Mouse (Mus musculus) olfactory bulb, adult 2 months (tissue): ENCODE measurements around the gene Rad51d. TPM values are rescaled to one million over a fixed set of nuclear protein-coding genes. Genes with fewer than 3 reads are reported as not detected.

Experiments used
- H3K27ac ChIP-seq: fragments of 200-500 bp; 2 replicates; pipeline ENCODE4 v1.5.1; 2012; ENCODE audit warnings: low read depth, low read length; ENCODE audit not compliant: insufficient read depth
- H3K4me1 ChIP-seq: fragments of 200-500 bp; 2 replicates; pipeline ENCODE4 v1.6.1; 2012; ENCODE audit warnings: low read length; ENCODE audit not compliant: control insufficient read depth, insufficient read depth
- H3K4me3 ChIP-seq: fragments of 200-500 bp; 2 replicates; pipeline ENCODE4 v1.5.1; 2012; ENCODE audit warnings: mild to moderate bottlenecking, low read depth, low read length, moderate library complexity; ENCODE audit not compliant: insufficient read depth
- CTCF ChIP-seq: fragments of 200-500 bp; IDR thresholded peaks from 2 replicates; pipeline ENCODE4 v1.5.1; 2012; ENCODE audit warnings: low read depth, mild to moderate bottlenecking, low read length, moderate library complexity; ENCODE audit not compliant: insufficient read depth
- POLR2A ChIP-seq: fragments of 200-500 bp; IDR thresholded peaks from 2 replicates; pipeline ENCODE4 v1.6.1; 2012; ENCODE audit warnings: mild to moderate bottlenecking, low read depth, low read length, moderate library complexity; ENCODE audit not compliant: insufficient read depth
- WGBS: fragments of 180-500 bp; shearing (Covaris S2); methylation state at CpG from one replicate; pipeline ENCODE4 v1.1.7; 2018; 5-methylcytosine and 5-hydroxymethylcytosine counted together
- polyA plus RNA-seq: library from polyadenylated mRNA; stranded (reverse); fragments of >200 nt; gene quantifications from 2 replicates; pipeline ENCODE4 v1.2.4, GENCODE M21; 2012; ENCODE audit warnings: low replicate concordance; ENCODE audit not compliant: missing spikeins, insufficient read depth, insufficient read length

Gene Rad51d
- polyA plus RNA-seq, 1 experiment: not detected

DNA sequence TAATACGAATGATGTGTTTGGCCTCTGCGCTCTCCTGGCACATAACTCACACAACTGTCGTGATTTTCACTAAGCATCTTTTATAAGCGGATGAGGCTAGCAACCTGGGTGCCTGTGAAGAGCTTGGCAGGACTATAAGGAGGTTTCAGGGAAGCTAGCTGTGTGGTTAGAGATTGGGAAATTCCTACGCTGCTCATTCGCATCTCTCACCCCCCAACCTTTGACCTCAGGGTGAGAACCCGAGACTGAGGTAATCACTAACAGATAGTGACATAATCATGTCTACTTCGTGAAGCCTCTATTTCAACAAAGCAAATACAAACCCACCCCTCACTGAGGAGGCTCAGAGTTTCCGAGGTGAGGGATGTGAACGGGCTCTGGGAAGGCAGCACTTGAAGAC, 30.4 kb upstream of the Rad51d start:
- Histone ChIP-seq H3K27ac (no peak overlapping the region), H3K4me3 (no peak overlapping the region), H3K4me1 (no peaks in the 10 kb centered on the region)
- no peak for TF ChIP-seq POLR2A
- TF ChIP-seq CTCF: no peak
- 78% methylated on average over 10 of the region's 10 CpGs for WGBS

DNA sequence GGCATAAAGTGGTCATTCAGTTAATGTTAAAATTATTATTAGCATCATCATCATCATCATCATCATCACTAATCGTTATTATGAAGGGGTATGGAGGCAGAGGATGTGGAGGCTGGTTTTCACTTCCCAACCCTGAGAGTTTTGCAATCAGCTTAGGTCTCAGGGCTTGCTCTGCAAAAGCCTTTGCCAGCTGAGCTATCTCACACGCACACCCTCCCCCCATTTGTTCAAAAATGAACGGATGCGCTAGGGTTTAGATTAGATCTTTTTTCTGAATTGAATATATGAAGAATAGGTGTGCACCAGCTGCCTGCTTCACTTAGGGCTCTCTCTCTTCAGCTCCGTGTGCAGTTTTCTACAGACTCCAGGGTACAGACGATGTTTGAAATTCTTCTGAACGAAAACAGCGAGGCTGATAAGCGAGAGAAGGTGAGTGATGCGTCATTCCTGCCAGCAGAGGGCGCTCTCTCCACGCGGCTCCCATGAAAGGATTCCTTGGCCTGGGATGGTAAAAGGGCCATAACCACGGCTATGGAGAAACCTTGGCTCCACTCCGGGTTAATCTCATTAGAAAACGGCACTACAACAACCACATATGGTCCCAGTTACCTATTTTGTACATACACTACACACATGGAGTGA, 24.4 kb upstream of the Rad51d start:
- Histone ChIP-seq H3K4me3 (no peak overlapping the region), H3K4me1 (no peaks in the 10 kb centered on the region), H3K27ac (no peak overlapping the region)
- WGBS: 7% methylated on average over 16 of the region's 16 CpGs
- TF ChIP-seq CTCF (peak; percentile 91), POLR2A (no peak)

DNA sequence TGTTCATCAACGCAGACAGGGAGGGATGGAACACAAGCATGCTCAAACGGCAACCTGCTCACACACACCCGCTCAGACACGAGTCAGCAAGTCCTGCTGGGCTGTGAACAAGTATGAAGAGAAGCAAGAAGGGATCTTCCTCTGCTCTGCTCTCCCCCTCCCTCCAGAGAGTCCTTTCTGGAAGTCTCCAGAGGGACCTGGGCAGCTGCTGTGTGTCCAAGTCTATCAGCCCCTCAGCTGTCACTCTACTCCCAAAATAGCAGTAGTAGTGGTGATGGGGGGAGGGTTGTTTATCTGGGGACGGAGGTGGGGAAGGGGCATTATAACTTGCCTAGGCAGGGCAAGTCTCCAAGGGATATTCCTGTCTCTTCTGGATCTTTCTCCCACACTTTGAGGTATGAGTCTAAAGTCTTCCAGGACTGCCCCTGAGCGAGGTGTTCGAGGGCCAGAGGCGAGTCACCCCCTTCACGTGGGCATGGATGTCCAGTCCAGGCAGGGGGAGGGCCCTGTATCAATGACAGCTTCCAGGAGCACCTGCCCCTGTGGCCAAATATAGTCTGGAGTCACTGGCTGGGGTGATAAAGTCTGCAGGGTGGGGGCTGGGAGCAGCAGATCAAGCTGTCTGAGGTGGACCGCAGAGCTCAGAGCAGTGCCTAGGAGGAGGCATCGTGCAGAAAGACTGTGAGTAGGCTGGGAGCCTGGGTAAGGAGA, 20.4 kb upstream of the Rad51d start:
- no peak overlapping the region for H3K27ac ChIP-seq
- 86% methylated on average over 11 of the region's 11 CpGs for WGBS
- H3K4me3 ChIP-seq: no peak overlapping the region
- TF ChIP-seq CTCF (no peak), POLR2A (no peak)
- peaks cover 5% of the 10 kb centered on the region for H3K4me1 ChIP-seq

DNA sequence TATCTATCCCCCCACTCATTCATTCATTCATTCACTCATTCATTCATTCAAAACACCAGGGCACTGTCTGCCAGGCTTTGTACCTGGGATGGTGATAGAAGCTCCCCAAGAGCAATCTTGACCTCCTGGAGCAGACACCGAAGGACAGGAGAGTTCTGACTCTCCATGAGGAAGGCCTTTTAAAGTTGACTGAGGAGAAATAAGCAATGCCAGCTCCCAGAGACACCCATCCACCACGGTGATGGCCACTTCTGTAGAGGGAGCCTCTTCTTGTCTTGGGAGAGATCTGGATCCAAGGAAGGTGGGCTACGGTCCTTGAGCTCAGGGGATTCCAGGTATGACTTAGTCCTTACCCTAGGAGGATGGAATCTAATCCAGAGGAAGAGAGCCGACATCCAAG, 19.8 kb upstream of the Rad51d start, which contains the start of gene Unc45b:
TSS of gene Unc45b (plus strand) at position 301 of the 400 bp plus-strand sequence.
- peaks cover 5% of the 10 kb centered on the region for H3K4me1 ChIP-seq
- TF ChIP-seq POLR2A: no peak
- no peak for TF ChIP-seq CTCF
- H3K27ac ChIP-seq: no peak within 1 kb of the TSS
- 85% methylated on average over 4 of the region's 4 CpGs for WGBS
- no peak within 1 kb of the TSS for H3K4me3 ChIP-seq

DNA sequence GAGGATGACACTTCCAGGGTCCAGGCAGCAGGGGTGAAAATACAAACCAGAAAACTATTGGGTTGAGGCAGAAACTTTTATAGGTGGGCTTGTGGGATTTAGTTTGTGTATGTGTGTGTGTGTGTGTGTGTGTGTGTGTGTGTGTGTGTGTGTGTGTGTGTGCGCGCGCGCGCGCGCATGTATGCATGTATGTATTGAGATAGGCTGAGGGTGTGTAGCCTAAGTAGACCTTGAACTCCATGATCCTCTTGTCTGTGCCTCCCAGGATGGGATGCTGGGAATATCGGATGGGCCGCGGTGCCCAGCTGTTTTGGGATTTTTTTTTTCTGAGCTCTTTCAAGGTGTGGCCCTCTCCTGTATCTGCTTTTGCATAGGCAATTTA, 18.2 kb upstream of the Rad51d start:
- no peak for TF ChIP-seq POLR2A
- TF ChIP-seq CTCF: no peak
- WGBS: 70% methylated on average over 10 of the region's 10 CpGs
- Histone ChIP-seq H3K4me1 (peaks cover 5% of the 10 kb centered on the region), H3K4me3 (no peak overlapping the region), H3K27ac (no peak overlapping the region)

DNA sequence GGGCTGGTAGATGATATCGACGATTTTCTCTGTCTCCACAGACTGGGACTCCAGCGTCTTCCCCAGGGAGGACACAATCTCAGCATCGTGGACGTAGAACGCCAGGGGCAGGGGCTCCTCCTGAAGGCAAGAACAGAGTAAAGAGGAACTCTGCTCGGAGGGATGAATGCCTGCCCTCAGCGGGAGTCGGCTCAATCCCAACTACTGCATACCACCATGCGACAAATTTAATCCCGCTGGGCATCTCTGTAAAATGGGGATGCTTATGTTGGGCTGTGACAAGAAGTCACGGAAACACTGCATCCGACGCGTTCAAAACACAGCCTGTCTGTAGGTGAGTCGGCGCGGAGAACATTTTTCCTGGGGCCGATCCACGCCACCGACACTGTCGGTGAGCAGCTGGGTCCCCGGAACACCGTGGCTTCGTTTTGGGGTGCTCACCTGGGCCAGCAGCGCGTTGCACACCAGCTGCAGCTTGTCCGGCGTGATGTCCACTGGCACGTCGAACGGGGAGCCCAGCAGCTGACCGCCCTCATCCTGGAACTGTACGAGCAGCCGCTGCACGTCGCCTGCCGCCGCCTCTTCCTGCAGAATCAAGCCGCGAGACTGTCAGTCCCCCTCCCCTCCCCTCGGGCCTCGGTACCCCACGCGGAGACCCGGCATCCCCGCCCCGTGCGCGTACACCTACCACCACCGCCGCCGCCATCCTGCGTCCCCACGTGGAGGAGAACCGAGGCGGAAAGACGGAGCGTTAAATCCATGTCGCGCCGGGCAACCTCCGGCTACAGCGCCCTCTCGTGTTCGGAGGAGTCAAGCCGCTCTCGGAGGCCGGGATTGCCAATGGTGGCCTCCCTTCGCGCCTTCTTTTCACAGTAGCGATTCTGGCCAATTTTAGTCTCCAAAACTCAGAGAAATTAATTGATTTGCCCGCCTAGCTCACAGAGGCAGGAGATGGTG, 17.5 kb upstream of the Rad51d start, which contains the start of gene Nle1:
TSS of gene Nle1 (minus strand) at position 761 of the 957 bp plus-strand sequence.
- WGBS: 1% methylated on average over 73 of the region's 73 CpGs
- Histone ChIP-seq H3K4me1 (peaks cover 5% of the 10 kb centered on the region), H3K4me3 (peak within 1 kb of the TSS; percentile 97), H3K27ac (no peak within 1 kb of the TSS)
- TF ChIP-seq CTCF: peak; percentile 79
- peak; percentile 37; the same call in 1 of the 2 replicates for TF ChIP-seq POLR2A

DNA sequence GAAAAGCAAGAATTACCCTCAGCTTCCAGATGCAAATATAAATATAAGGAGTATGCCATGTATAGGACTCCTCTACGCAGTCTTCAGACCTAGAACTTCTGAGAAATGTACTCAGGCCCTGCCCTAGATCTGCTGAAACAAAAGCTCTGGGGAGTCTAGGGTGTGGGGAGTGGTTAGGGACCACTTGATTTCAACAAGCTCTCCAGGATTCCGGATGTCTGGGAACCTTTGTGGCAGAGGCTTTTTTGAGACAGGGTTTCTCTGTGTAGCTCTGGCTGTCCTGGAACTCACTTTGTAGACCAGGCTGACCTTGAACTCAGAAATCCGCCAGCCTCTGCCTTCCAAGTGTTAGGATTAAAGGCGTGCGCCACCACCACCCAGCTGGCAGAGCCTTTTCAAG, 15.4 kb upstream of the Rad51d start:
- Histone ChIP-seq H3K27ac (no peak overlapping the region), H3K4me1 (peaks cover 5% of the 10 kb centered on the region), H3K4me3 (no peak overlapping the region)
- WGBS: 91% methylated on average over 5 of the region's 5 CpGs
- TF ChIP-seq POLR2A: no peak
- TF ChIP-seq CTCF: no peak

DNA sequence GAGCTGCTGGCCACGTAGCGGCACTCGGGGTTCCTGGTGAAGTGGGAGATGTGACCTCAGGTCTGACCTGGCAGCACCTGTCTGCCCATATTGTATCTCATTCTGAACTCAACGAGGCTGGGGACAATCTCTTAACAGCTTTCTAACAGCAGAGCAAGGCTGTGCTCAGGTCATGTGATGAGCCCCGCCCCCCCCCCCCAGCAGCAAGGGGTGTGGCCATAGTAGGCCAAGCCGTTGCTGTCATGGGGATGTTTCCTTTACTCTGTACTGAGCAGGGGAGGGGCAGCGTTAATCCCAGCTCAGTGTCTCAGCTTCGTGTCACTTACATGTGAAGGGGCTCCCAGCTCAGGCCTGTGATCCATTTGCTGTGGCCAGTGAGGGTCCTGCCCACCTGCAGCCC, 14.5 kb upstream of the Rad51d start:
- Histone ChIP-seq H3K4me3 (no peak overlapping the region), H3K27ac (no peak overlapping the region), H3K4me1 (peaks cover 5% of the 10 kb centered on the region)
- TF ChIP-seq POLR2A (no peak), CTCF (no peak)
- WGBS: 62% methylated on average over 8 of the region's 8 CpGs
